Mouse (Mus musculus) CH12.LX (cell line): ENCODE data around the gene Lzts3. TPM values are rescaled to one million over a fixed set of nuclear protein-coding genes. Genes with fewer than 3 reads are reported as not detected.

Source experiments
- DNase-seq: peaks from one replicate; pipeline ENCODE4 v3.0.0-alpha.2; 2013; ENCODE audit errors: extremely low read depth
- H3K27ac ChIP-seq: 2 replicates; pipeline ENCODE4 v1.5.1; 2012; ENCODE audit warnings: low read depth, mild to moderate bottlenecking, control low read depth, moderate library complexity; ENCODE audit not compliant: insufficient read depth
- H3K27me3 ChIP-seq: replicated peaks from 2 replicates; pipeline ENCODE3; 2012; ENCODE audit warnings: inconsistent platforms
- H3K36me3 ChIP-seq, 2 experiments: replicated peaks in 1 of 2; 2 replicates each; pipeline versions ENCODE3 to v1.6.1; 2012; ENCODE audit warnings: inconsistent platforms in 1 of 2, low read length in 1 of 2, mild to moderate bottlenecking in 1 of 2, mixed read lengths in 1 of 2, moderate library complexity in 1 of 2; ENCODE audit not compliant: control insufficient read depth in 1 of 2, insufficient read depth in 1 of 2
- H3K4me1 ChIP-seq, 2 experiments: 2 replicates each; pipeline ENCODE4 v1.6.1; 2012; ENCODE audit warnings: inconsistent platforms in 1 of 2, moderate library complexity in 1 of 2; ENCODE audit not compliant: insufficient read depth in 2 of 2, control insufficient read depth in 1 of 2
- H3K4me2 ChIP-seq: 2 replicates; pipeline ENCODE4 v1.6.1; 2012; ENCODE audit warnings: low read depth, mild to moderate bottlenecking, control low read depth; ENCODE audit not compliant: poor library complexity, insufficient read depth, severe bottlenecking
- H3K4me3 ChIP-seq, 3 experiments: fragments of 150-350 bp in 1 of 3; sonication (generic) in 1 of 3; replicated peaks in 1 of 3; 2 replicates each; pipeline versions ENCODE3 to v1.5.1; 2011 to 2012; ENCODE audit warnings: low read depth in 2 of 3, low read length in 2 of 3, mild to moderate bottlenecking in 2 of 3, moderate library complexity in 2 of 3, control low read depth in 1 of 3, improper control_type of control experiment in 1 of 3, inconsistent platforms in 1 of 3, mixed read lengths in 1 of 3; ENCODE audit not compliant: poor library complexity in 1 of 3
- H3K79me2 ChIP-seq: replicated peaks from 2 replicates; pipeline ENCODE4 v1.6.1; 2012; ENCODE audit warnings: mild to moderate bottlenecking, moderate library complexity; ENCODE audit not compliant: control insufficient read depth, poor library complexity, insufficient read depth, severe bottlenecking; ENCODE audit errors: extremely low read depth
- H3K9ac ChIP-seq: 2 replicates; pipeline ENCODE4 v1.6.1; 2012; ENCODE audit warnings: low read depth, mild to moderate bottlenecking, control low read depth, moderate library complexity; ENCODE audit not compliant: insufficient read depth
- H3K9me3 ChIP-seq: replicated peaks from 2 replicates; pipeline ENCODE3; 2012; ENCODE audit warnings: low read length, inconsistent platforms, mixed read lengths
- BHLHE40 ChIP-seq: IDR thresholded peaks from 2 replicates; pipeline ENCODE4 v1.6.1; 2011; ENCODE audit warnings: mild to moderate bottlenecking, low read depth, low read length, improper control_type of control experiment
- CHD2 ChIP-seq: IDR thresholded peaks from 2 replicates; pipeline ENCODE4 v1.6.1; 2011; ENCODE audit warnings: low read length, improper control_type of control experiment
- CTCF ChIP-seq, 2 experiments: IDR thresholded peaks in 1 of 2; conservative IDR thresholded peaks in 1 of 2; 2 replicates each; pipeline ENCODE4 v1.5.1; 2011 to 2012; ENCODE audit warnings: low read depth in 2 of 2, low read length in 2 of 2, improper control_type of control experiment in 1 of 2, inconsistent platforms in 1 of 2, mild to moderate bottlenecking in 1 of 2, moderate library complexity in 1 of 2
- E2F4 ChIP-seq: IDR thresholded peaks from 2 replicates; pipeline ENCODE4 v1.6.1; 2011; ENCODE audit warnings: low read depth, low read length, improper control_type of control experiment; ENCODE audit not compliant: insufficient replicate concordance
- ELF1 ChIP-seq: IDR thresholded peaks from 2 replicates; pipeline ENCODE4 v1.6.1; 2014; ENCODE audit warnings: low read depth, mild to moderate bottlenecking, inconsistent platforms, low read length, improper control_type of control experiment
- GABPA ChIP-seq: IDR thresholded peaks from 2 replicates; pipeline ENCODE4 v1.6.1; 2012; ENCODE audit warnings: low read depth, low read length, improper control_type of control experiment, inconsistent platforms; ENCODE audit not compliant: insufficient replicate concordance
- HCFC1 ChIP-seq: IDR thresholded peaks from 2 replicates; pipeline ENCODE4 v1.6.1; 2012; ENCODE audit warnings: low read depth, mild to moderate bottlenecking, inconsistent platforms, low read length, improper control_type of control experiment
- JUND ChIP-seq: conservative IDR thresholded peaks from 2 replicates; pipeline ENCODE4 v1.6.1; 2011; ENCODE audit warnings: low read depth, low read length, improper control_type of control experiment
- KAT2A ChIP-seq: IDR thresholded peaks from 2 replicates; pipeline ENCODE4 v1.6.1; 2012; ENCODE audit warnings: low read length, improper control_type of control experiment, inconsistent platforms; ENCODE audit not compliant: insufficient replicate concordance
- MAFK ChIP-seq: IDR thresholded peaks from 2 replicates; pipeline ENCODE4 v1.6.1; 2011; ENCODE audit warnings: low read length, improper control_type of control experiment; ENCODE audit not compliant: insufficient replicate concordance
- MAX ChIP-seq: IDR thresholded peaks from 2 replicates; pipeline ENCODE4 v1.6.1; 2011; ENCODE audit warnings: low read length, improper control_type of control experiment
- MAZ ChIP-seq: IDR thresholded peaks from 2 replicates; pipeline ENCODE4 v1.6.1; 2012; ENCODE audit warnings: low read depth, mild to moderate bottlenecking, inconsistent platforms, low read length, improper control_type of control experiment, moderate library complexity
- MEF2A ChIP-seq: IDR thresholded peaks from 2 replicates; pipeline ENCODE4 v1.6.1; 2014; ENCODE audit warnings: low read depth, mild to moderate bottlenecking, inconsistent platforms, low read length, improper control_type of control experiment, borderline replicate concordance
- MXI1 ChIP-seq: IDR thresholded peaks from 2 replicates; pipeline ENCODE4 v1.6.1; 2011; ENCODE audit warnings: mild to moderate bottlenecking, low read depth, low read length, improper control_type of control experiment
- MYC ChIP-seq: IDR thresholded peaks from 2 replicates; pipeline ENCODE4 v1.6.1; 2011; ENCODE audit warnings: low read depth, mild to moderate bottlenecking, improper control_type of control experiment, low read length
- NELFE ChIP-seq: IDR thresholded peaks from 2 replicates; pipeline ENCODE4 v1.6.1; 2011; ENCODE audit warnings: low read depth, low read length, improper control_type of control experiment
- PAX5 ChIP-seq: IDR thresholded peaks from 2 replicates; pipeline ENCODE4 v1.6.1; 2012; ENCODE audit warnings: low read length, inconsistent platforms, mixed read lengths
- POLR2A ChIP-seq: IDR thresholded peaks from 2 replicates; pipeline ENCODE4 v1.6.1; 2011; ENCODE audit warnings: low read depth, mild to moderate bottlenecking, improper control_type of control experiment, low read length
- RAD21 ChIP-seq: IDR thresholded peaks from 2 replicates; pipeline ENCODE4 v1.6.1; 2011; ENCODE audit warnings: low read depth, mild to moderate bottlenecking, low read length, improper control_type of control experiment, moderate library complexity
- RCOR1 ChIP-seq: conservative IDR thresholded peaks from 2 replicates; pipeline ENCODE4 v1.6.1; 2012; ENCODE audit warnings: low read depth, mild to moderate bottlenecking, inconsistent platforms, low read length, improper control_type of control experiment
- TBP ChIP-seq: conservative IDR thresholded peaks from 2 replicates; pipeline ENCODE4 v1.6.1; 2011; ENCODE audit warnings: low read depth, low read length, improper control_type of control experiment
- TCF12 ChIP-seq: IDR thresholded peaks from 2 replicates; pipeline ENCODE4 v1.6.1; 2014; ENCODE audit warnings: low read depth, mild to moderate bottlenecking, inconsistent platforms, low read length, improper control_type of control experiment
- UBTF ChIP-seq: IDR thresholded peaks from 2 replicates; pipeline ENCODE4 v1.6.1; 2012; ENCODE audit warnings: low read depth, mild to moderate bottlenecking, inconsistent platforms, low read length, improper control_type of control experiment, moderate library complexity
- USF1 ChIP-seq: IDR thresholded peaks from 2 replicates; pipeline ENCODE4 v1.6.1; 2014; ENCODE audit warnings: low read depth, mild to moderate bottlenecking, inconsistent platforms, low read length, improper control_type of control experiment
- USF2 ChIP-seq: conservative IDR thresholded peaks from 2 replicates; pipeline ENCODE4 v1.6.1; 2011; ENCODE audit warnings: low read depth, low read length, improper control_type of control experiment
- ZKSCAN1 ChIP-seq: IDR thresholded peaks from 2 replicates; pipeline ENCODE4 v1.6.1; 2012; ENCODE audit warnings: low read depth, inconsistent platforms, low read length, improper control_type of control experiment, borderline replicate concordance
- ZMIZ1 ChIP-seq: IDR thresholded peaks from 2 replicates; pipeline ENCODE4 v1.6.1; 2012; ENCODE audit warnings: low read depth, mild to moderate bottlenecking, inconsistent platforms, low read length, improper control_type of control experiment
- ZNF384 ChIP-seq: IDR thresholded peaks from 2 replicates; pipeline ENCODE4 v1.6.1; 2012; ENCODE audit warnings: low read depth, low read length, improper control_type of control experiment, inconsistent platforms
- dilution Hi-C: fragments of 300-500 bp; cut with MboI; formaldehyde crosslinking; loops from 2 replicates; pipeline ENCODE4 v1.14.3; 2020; ENCODE audit warnings: low sequenced_read_pairs; ENCODE audit not compliant: extremely low pct_unique_long_range_greater_than_20kb, extremely low pct_ligation_motif_present
- in situ Hi-C: fragments of 300-500 bp; cut with MboI; formaldehyde crosslinking; loops from 3 replicates; pipeline ENCODE4 v1.14.3; 2019; ENCODE audit warnings: low sequenced_read_pairs, low pct_ligation_motif_present, low pct_unique_long_range_greater_than_20kb, mixed read lengths
- polyA plus RNA-seq: library from polyadenylated mRNA; unstranded; fragments of >175 nt; gene quantifications from 2 replicates; pipeline ENCODE4 v1.2.1, GENCODE M21; 2012; ENCODE audit warnings: low read depth; ENCODE audit not compliant: insufficient read length
- total RNA-seq, 2 experiments: library from RNA; depleted of rRNA; stranded (reverse); fragments of 300-350 nt in 1 of 2; fragments of >200 nt in 1 of 2; gene quantifications; 2 replicates each; pipeline ENCODE4 v1.2.3; 2012 to 2014

The Lzts3 gene
- total and polyA plus RNA-seq, 3 experiments, result 1.5 to 4.2 (median 3.9) TPM

DNA sequence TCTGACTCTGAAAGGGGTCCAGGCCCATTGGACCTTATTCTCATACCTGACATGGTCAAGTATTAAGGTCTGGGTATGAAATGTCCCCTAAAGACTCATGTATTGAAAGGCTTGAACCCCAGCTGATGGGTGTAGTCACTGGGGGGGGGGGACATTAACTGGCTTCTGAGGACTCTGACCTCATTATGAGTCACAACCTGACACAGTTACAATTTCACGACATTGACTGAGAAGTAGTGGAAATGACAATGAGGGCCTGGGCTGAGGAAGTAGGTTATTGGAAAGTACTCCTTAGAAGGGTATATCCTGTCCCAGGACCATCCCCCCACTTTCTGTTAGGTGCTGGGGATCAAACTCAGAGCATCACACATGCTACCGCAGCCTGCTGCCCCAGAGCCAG lies 46.4 kb upstream of the Lzts3 start:
- Histone ChIP-seq H3K9me3 (no peaks in the 10 kb centered on the region), H3K27me3 (no peaks in the 10 kb centered on the region), H3K4me3 (no peak overlapping the region), H3K36me3 (peaks cover 12 to 40% of the 10 kb centered on the region in 2 experiments), H3K4me2 (no peak overlapping the region), H3K27ac (no peak overlapping the region), H3K4me1 (no peaks in the 10 kb centered on the region), H3K9ac (no peak overlapping the region), H3K79me2 (no peaks in the 10 kb centered on the region)
- dilution Hi-C loops, result no loop called here
- DNase-seq, result no peak
- in situ Hi-C loops, result no loop called here
- no peak for TF ChIP-seq GABPA
- no peak for TF ChIP-seq CHD2
- TF ChIP-seq BHLHE40, result no peak
- TF ChIP-seq RCOR1, result no peak
- TF ChIP-seq NELFE, result no peak
- TF ChIP-seq RAD21, result no peak
- TF ChIP-seq MEF2A, result no peak
- TF ChIP-seq TCF12, result no peak
- no peak for TF ChIP-seq KAT2A
- TF ChIP-seq POLR2A, result no peak
- TF ChIP-seq ELF1, result no peak
- TF ChIP-seq USF1, result no peak
- TF ChIP-seq UBTF, result no peak
- TF ChIP-seq HCFC1, result no peak
- no peak for TF ChIP-seq MAZ
- TF ChIP-seq E2F4, result no peak
- no peak for TF ChIP-seq MYC
- TF ChIP-seq MAFK, result no peak
- no peak for TF ChIP-seq USF2
- TF ChIP-seq CTCF (conservative IDR thresholded peaks at IDR 0.05 in 1 of 2, IDR thresholded peaks at IDR 0.05 in 1 of 2; ENCODE audit: low read depth in 2 of 2, low read length in 2 of 2), result no peak

DNA sequence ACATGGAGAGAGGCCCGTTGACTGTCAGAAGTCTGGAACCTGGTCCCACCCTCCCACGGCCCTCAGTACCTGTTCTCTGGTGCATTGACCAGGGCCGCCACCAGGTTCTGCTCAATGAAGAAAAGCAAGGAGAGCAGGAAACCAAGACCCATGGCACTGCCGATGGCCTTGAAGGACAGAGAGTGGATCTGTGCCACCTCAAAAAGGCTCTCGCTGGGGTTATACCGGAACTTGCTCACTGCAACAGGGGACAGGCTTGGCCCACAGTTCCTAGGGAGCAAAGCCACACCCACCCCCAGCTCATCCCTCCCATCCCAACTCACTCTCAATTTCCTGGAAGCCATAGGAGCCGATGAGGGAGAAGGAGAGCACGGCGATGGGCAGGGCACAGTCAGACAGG lies 42.8 kb upstream of the Lzts3 start:
- Histone ChIP-seq H3K4me1 (peaks cover 0 to under 1% of the 10 kb centered on the region in 2 experiments; a peak in 1 of 4 replicates), H3K27me3 (no peaks in the 10 kb centered on the region), H3K9ac (no peak overlapping the region), H3K36me3 (peaks cover 39 to 70% of the 10 kb centered on the region in 2 experiments), H3K9me3 (no peaks in the 10 kb centered on the region), H3K4me2 (no peak overlapping the region), H3K27ac (no peak overlapping the region), H3K79me2 (no peaks in the 10 kb centered on the region), H3K4me3 (no peak overlapping the region)
- dilution Hi-C loops, result no loop called here
- TF ChIP-seq MAZ (no peak), RAD21 (no peak), MAFK (no peak), PAX5 (no peak), TBP (no peak), MXI1 (no peak), JUND (no peak), CHD2 (no peak), ZNF384 (no peak), E2F4 (no peak), MAX (no peak), USF1 (no peak), ZKSCAN1 (no peak), ZMIZ1 (no peak)
- in situ Hi-C loops, result no loop called here
- no peak for DNase-seq
